Mouse (Mus musculus) kidney, adult 8-10 months (tissue): ENCODE data around the gene Kmt2d.
"Not testable (repeated sequence)": the region's sequence is repeated elsewhere in the genome, so short reads cannot be mapped to it uniquely, and the experiment has no call there.

ENCODE experiments used
- DNase-seq, 2 experiments: peaks; one replicate each; pipeline ENCODE4 v3.0.0; 2022

The Kmt2d gene

DNA sequence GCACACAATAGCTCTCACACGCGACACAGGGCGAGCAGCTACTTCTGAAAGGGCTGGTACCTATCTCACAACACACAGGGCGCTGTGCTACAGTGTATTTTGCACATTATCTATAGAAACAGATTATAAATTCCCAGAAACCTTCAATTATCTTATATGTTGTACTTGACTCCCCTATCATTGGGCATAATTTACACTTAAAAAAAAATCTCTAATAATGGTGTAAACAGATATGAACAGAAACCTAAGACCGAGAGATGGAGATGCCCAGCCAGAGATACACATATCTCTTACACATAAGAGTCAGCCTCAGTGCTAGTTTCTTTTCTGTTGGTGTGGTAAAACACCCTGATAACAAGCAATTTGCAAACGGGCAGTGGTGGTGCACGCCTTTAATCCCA lies 43.4 kb downstream of the Kmt2d start:
- no peak for DNase-seq

DNA sequence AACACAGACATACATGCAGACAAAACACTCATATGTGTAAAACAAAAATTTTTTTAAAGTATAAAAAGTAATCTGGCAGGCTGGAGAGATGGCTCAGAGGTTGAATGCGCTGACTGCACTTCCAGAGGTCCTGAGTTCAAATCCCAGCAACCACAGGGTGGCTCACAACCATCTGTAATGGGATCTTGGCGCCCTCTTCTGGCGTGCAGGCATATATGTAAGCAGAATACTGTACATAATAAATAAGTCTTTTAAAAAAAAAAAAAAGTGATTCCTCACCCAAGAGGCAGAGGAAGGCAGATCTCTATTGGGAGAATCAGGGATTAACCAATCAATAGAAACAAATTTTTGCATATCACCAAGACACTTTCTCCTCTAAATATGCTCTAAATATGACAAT lies 47.6 kb downstream of the Kmt2d start:
- no peak for DNase-seq

- DNase-seq, result no peak
Observed at GRCm38 (mm10) chr15:98822147-98822546, 48.9 kb downstream of the Kmt2d start.

- DNase-seq, result no peak
Observed at GRCm38 (mm10) chr15:98821403-98821802, 49.6 kb downstream of the Kmt2d start.

DNA sequence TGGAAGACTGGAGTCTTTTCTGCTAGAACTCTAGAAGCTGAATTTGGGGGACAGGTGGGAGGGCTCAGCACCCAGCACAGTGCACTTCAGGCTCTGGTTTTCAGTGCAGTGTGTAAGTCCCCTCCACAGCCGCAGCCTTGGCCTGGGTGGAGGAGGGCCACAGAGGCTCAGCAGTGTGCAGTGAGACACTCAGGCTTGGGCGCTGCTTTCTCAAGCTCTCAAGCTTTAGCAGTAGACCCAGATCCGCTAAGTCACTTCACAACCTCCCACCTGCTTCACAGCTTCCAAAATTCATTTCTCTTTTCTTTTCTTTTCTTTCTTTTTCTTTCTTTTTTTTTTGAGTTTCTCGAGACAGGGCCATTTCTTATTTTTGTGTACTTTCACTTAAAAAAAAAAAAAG lies 50.1 kb downstream of the Kmt2d start:
- DNase-seq, result no peak

- DNase-seq, result no peak
Observed at GRCm38 (mm10) chr15:98818171-98818570, 52.8 kb downstream of the Kmt2d start.

DNA sequence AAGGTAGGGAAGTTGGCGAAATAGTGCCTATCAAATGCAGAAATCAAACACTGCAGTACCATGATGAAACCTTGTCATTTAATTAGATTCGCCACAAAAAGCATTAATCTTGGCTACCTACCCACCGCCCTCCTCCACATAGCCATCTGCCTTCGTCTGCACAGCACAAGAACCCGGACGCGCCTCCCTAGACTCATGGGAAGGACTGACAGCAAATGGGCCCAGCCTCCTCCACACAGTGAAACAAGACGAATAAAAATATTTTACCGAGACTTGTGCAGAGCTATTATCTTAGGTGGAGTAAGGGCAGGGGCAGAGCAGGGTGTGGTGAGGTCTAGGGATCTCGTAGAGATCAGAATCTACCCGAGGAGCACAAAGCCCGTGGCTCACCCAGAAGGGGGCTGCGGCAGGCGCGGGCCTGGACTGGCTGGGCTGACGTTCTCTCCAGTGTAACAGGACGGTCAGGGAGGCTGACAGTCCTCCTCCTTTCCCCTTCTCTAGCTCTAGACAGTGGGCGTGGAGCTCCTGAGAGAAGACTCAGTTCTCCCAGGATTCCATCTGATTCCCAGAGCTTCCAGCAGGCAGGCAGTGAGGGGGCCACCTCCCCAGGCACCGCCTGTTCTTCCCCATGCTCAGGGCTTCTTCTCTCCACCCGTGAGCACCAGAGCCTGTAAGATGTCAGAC lies 58.1 kb downstream of the Kmt2d start:
- no peak for DNase-seq

DNA sequence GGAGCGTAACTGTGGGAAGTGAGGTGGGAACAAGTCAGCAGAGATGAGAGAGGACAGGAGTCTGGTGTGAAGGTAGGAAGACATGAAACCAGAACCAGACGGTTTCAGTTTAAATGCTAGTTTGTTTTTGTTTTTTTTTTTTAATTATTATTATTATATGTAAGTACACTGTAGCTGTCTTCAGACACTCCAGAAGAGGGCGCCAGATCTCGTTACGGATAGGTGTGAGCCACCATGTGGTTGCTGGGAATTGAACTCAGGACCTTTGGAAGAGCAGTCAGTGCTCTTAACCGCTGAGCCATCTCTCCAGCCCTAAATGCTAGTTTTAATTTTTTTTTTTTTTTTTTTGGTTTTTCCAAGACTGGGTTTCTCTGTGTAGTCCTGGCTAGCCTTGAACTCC lies 60.8 kb downstream of the Kmt2d start:
- not testable (repeated sequence) for DNase-seq

GRCm38 (mm10) chr15:98809390-98809789 lies 61.6 kb downstream of the Kmt2d start, which contains the start of gene Ddn:
Gene Ddn, minus strand, starts transcription at chr15:98809490.
- no peak for DNase-seq

GRCm38 (mm10) chr15:98808651-98809134 lies 62.3 kb downstream of the Kmt2d start:
- no peak for DNase-seq

DNA sequence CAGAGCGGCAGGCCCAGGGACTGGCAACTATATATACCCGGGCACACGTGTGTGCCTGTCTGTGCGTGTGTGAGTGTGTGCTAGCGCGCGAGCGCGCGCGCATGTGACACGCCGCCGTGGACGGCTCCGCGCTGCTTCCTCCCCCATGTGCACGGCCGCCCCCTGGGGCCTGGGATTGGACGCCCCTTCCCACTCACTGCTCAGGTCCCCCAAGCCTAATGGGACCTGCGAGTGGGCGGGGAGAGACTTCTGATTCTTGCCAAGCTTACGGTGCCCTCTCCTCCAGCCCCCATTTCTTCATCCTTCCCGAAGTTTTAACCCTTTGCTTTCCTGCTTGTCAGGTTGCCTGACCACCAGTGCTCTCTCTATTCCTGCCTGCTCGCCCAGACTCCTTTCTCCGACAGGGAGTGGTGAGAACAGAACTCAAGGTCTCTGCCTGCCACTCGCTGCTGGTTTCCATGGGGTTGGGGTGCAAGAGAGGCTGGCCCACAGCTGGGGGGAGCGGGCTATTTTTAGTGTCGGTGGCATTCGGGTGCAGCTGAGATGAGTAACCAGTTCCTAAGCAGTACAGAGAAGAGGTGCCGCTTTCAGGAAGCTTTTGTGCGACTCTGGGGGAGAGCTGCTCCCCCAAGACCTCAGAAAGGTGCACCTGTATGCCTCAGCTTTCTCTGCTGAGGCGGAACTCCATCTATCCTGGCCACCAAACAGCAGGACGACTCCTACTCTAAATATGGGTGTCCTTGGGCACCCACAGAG lies 62.9 kb downstream of the Kmt2d start:
- no peak for DNase-seq

GRCm38 (mm10) chr15:98806809-98807770 lies 63.9 kb downstream of the Kmt2d start:
- DNase-seq, result no peak

- no peak for DNase-seq
Observed at GRCm38 (mm10) chr15:98806071-98806808, 64.8 kb downstream of the Kmt2d start.

DNA sequence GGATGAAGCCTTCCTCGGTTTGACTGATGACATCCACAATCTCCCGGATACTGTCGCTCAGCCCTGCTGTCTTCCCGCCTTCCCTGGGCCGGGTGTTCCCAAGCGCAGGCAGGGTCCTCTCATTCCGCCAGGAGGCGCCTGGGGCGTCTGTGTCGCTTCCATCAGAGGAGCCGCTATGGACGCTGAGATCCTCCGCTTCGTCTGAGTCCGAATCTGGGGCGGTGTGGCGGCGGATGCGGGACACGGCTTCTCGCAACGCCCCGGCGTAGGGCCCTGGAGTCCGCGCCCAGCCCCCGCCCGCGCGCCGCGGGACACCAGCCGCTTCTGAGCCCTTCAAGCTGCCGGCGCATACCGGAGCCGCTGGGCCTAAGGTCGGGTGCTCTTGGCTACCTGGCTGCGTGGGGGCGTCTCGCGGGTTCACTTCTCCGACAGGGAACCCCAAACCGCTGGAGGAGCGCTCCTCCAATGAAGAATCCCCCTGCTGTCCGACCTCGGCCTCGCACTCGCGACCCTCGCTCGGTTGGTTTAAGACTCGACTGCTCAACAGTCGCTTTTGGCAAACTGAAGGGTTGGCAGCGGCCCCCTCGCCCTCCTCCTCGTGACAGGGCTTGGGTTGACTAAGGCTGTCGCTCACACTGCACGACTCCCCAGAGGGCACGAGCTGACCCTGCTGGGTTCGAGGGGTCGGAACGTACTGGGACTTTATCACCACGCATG lies 65.5 kb downstream of the Kmt2d start:
- DNase-seq, result peak in 1 of 2 experiments; percentile 64

GRCm38 (mm10) chr15:98804054-98804453 lies 67.0 kb downstream of the Kmt2d start:
- peak; percentile 69 to 90 for DNase-seq

DNA sequence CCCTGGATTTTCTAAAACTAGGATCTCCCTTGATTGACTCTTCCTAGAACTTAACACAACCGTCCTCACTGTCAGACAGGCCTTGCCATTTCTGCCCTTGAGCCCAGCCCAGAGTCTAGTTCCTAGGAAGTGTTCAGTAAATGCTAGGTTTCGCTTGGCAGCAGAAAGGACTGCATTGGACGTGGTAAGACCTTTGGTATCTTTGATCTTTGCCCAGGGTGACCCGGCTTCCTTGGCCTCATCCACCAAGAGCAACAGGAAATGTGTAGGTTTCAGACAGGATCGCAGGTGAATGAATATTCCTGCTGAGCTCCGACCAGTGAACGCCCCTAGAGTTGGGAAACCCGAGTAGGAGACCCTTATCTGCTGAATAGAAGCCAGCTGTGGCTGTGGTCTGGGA lies 68.1 kb downstream of the Kmt2d start:
- peak; percentile 45 to 51 for DNase-seq

DNA sequence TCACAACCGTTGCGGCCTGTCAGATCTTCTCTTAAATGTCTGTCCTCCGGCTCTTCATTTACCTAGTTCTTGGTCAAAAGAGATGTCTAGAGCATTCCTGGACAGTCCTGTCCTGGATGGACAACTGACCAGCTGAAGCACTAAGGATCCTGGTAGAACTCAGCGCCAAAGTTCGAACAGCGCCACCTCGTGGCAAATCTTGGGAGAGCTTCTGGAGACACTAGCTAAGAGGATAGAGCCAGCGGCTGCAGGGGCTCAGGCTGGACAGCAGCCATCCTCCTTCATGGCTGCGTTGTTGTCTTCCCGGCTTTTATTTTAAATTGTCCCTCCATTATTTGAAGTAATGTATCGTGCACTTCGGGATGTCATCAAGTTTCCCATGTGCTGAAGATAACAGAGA lies 71.6 kb downstream of the Kmt2d start:
- peak; percentile 60 to 87 for DNase-seq

DNA sequence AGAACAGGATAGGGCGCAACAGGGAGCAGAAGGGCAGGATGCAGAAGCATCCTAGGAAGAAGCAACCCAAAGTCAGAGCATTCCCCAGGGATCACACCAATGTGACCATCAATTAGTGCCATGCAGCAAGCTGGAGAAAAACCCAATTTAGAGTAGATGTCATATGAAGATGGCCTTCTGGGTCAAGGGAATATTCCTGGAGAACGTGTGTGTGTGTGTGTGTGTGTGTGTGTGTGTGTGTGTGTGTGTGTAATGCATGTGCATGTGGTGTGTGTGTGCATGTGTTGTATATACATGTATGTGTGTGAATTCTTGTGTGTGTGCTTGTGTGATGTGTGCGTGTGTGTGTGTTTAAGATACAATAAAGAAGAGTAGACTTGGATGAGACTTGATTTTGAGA lies 72.1 kb downstream of the Kmt2d start:
- no peak for DNase-seq

DNA sequence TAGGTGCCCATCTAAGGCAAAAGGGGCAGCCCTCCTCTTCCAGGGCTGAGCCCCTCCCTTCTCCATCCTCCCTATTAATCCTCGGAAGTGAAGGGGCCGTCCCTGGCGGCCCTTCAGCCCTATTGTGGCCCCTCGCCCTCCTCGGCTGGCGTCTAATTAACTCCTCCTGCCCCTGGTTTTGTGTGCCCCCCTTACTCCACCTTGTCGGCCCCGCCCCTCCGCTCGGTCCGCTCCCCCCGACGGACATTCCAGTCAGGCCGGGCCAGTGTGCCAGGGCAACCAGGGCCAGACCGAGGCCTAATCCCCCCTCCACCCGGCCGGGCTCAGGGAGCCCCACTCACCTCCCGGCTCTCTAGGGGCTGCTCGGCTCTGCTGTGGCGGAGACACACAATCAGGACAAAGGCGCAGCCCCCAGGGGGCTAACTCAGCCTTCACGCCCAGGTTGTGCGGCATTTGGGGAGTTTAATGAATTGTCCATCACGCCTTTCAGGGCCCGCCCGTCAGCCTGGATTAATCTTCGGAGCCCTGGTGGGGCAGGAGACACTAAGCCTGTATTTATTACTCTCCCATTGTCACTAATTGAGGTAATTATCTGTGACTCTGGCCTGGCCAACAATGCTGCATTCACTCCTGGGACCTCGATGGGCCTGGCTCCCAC lies 73.0 kb downstream of the Kmt2d start:
- no peak for DNase-seq

GRCm38 (mm10) chr15:98796803-98797595 lies 74.0 kb downstream of the Kmt2d start:
- no peak for DNase-seq
